Mouse (Mus musculus): ENCODE measurements around the gene Tspan4. TPM values are rescaled to one million over a fixed set of nuclear protein-coding genes. Genes with fewer than 3 reads are reported as not detected.
A peak's percentile ranks its signal among the peaks of the same experiment; 100 is the strongest.

Gene Tspan4
- total RNA-seq, 1 experiment from 2014 or later = 61.4 TPM

DNA sequence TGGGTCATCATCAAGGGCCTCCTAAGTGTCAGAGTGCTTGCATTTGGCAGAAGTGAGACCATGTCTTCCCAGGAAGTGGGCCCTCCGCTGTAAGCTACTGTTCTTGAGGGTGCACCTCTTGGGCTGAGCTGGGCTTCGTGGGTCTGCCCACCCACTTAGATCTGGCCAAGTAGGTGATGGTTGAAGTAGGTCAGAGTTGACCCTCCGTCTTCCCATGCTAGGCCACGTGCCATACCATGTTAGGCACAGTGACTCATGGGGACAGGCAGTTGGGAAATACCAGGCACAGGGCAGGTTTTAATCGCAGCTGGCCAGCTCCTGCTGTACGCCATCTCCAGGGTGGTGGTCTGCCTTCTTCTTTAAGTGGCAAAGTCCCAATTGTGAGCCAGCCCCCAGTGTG lies 18.3 kb upstream of the Tspan4 start:
- ATAC-seq (replicated peaks in 1 of 2; ENCODE audit: insufficient read depth in 1 of 2, low FRiP score in 2 of 2, low TSS enrichment in 1 of 2, low read depth in 1 of 2, poor library complexity in 2 of 2, severe bottlenecking in 2 of 2) = no peak

DNA sequence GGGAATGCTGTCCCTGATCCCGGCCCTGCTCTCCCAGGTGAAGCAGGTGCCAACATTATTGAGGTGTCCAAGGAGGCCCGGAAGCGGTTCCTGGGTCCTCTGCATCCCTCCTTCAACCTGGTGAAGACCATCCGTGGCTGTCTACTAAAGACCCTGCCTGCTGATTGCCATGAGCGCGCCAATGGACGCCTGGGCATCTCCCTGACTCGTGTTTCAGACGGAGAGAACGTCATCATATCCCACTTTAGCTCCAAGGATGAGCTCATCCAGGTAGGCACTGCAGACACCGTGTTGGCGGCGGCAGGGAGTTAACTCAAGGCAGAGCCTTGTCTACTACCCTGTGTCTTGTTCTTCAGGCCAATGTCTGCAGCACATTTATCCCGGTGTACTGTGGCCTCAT lies 17.8 kb upstream of the Tspan4 start:
- ATAC-seq (replicated peaks in 1 of 2; ENCODE audit: insufficient read depth in 1 of 2, low FRiP score in 2 of 2, low TSS enrichment in 1 of 2, low read depth in 1 of 2, poor library complexity in 2 of 2, severe bottlenecking in 2 of 2) = no peak

DNA sequence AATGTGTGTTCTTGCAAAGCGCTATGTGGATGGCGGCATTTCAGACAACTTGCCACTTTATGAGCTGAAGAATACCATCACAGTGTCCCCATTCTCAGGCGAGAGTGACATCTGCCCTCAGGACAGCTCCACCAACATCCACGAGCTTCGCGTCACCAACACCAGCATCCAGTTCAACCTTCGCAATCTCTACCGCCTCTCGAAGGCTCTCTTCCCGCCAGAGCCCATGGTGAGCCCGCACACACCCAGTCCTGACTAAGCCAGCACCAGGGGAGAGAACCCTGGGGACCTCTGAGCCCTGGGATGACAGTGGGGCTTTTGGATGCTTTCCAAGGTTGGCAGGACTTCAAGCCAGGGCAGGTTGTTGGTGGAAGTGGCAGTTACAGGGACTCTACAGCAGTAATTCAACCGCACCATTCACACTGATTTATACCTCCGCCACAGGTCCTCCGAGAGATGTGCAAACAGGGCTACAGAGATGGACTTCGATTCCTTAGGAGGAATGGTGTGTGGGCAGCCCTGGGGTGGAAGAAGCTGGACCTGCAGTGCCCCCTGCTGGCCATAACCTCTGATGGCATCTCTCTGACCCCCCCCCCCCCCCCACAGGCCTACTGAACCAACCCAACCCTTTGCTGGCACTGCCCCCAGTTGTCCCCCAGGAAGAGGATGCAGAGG lies 16.9 kb upstream of the Tspan4 start:
- ATAC-seq (replicated peaks in 1 of 2; ENCODE audit: insufficient read depth in 1 of 2, low FRiP score in 2 of 2, low TSS enrichment in 1 of 2, low read depth in 1 of 2, poor library complexity in 2 of 2, severe bottlenecking in 2 of 2) = no peak

DNA sequence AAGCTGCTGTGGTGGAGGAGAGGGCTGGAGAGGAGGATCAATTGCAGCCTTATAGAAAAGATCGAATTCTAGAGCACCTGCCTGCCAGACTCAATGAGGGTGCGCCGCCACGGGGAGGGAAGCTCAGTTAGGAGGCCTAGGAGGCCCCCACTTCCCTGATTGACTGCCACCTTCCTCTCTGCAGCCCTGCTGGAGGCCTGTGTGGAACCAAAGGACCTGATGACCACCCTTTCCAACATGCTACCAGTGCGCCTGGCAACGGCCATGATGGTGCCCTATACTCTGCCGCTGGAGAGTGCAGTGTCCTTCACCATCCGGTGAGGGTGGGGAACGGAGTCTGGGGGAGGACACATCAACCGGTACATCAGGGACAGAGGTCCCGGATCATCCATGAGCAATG lies 16.4 kb upstream of the Tspan4 start:
- no peak for ATAC-seq (replicated peaks in 1 of 2; ENCODE audit: insufficient read depth in 1 of 2, low FRiP score in 2 of 2, low TSS enrichment in 1 of 2, low read depth in 1 of 2, poor library complexity in 2 of 2, severe bottlenecking in 2 of 2)

DNA sequence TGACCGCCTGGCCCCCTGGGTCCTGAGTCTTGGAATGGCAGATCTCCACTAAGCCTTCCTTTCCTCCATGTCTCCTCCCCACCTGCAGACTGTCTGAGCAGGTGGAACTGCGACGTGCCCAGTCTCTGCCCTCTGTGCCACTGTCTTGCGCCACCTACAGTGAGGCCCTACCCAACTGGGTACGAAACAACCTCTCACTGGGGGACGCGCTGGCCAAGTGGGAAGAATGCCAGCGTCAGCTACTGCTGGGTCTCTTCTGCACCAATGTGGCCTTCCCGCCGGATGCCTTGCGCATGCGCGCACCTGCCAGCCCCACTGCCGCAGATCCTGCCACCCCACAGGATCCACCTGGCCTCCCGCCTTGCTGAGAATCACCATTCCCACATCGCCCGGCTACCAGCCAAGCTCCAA lies 15.7 kb upstream of the Tspan4 start:
- ATAC-seq (replicated peaks in 1 of 2; ENCODE audit: insufficient read depth in 1 of 2, low FRiP score in 2 of 2, low TSS enrichment in 1 of 2, low read depth in 1 of 2, poor library complexity in 2 of 2, severe bottlenecking in 2 of 2) = no peak

DNA sequence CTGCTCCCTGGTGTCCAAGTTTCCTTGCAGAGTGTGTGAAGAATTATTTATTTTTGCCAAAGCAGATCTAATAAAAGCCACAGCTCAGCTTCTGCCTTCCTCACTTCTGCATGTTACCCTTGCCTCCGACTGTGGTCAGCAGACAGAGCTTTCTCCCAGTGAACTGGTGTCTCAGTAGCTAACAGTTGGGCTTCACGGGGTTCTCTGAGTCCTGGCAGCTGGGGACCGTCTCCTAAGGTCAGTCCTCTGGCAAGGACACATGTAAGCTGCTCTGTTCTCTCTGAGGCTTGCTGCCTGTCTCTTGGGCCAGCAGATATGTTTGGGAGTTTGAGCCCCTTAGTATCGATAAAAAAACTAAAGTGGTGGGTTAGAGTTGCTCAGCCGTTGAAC lies 15.0 kb upstream of the Tspan4 start:
- ATAC-seq (replicated peaks in 1 of 2; ENCODE audit: insufficient read depth in 1 of 2, low FRiP score in 2 of 2, low TSS enrichment in 1 of 2, low read depth in 1 of 2, poor library complexity in 2 of 2, severe bottlenecking in 2 of 2) = no peak

DNA sequence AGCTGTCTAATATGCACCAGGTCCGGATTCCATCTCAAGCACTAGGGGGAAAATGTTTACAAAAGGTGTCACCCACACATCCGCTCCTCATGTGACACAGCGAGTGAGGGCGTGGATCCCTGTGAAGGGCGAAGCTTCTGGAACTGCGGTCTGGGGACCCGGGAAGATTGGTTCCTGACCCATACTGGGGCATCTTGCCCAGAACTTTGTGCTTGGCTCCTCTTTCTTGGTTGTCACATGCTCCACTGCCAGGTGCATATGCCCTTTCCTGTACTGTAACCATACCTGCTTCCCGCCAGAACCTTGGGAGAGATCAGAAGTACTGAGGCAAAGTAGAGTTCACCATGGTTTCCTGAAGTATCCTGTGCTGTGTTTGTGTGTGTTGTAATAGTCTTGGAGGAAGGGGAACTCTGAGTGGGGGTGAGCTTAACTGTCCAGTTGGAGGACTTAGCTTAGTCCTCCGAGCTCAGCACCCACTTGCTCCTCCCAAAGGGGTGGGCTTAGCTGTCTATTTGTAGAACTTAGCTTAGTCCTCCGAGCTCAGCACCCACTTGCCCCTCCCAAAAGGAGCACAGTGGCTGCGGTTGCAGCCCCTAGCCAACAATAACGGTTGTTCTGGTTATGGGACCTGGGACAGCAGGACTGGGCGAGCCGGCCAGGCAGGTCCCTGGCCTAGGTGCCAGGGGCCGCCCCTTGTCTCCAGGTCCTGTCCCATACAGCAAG lies 14.5 kb upstream of the Tspan4 start, which contains the start of gene Cracr2b:
TSS of gene Cracr2b (plus strand) at position 704 of the 723 bp plus-strand sequence.
- no peak; a peak in 1 of 4 replicates for ATAC-seq (replicated peaks in 1 of 2; ENCODE audit: insufficient read depth in 1 of 2, low FRiP score in 2 of 2, low TSS enrichment in 1 of 2, low read depth in 1 of 2, poor library complexity in 2 of 2, severe bottlenecking in 2 of 2)

DNA sequence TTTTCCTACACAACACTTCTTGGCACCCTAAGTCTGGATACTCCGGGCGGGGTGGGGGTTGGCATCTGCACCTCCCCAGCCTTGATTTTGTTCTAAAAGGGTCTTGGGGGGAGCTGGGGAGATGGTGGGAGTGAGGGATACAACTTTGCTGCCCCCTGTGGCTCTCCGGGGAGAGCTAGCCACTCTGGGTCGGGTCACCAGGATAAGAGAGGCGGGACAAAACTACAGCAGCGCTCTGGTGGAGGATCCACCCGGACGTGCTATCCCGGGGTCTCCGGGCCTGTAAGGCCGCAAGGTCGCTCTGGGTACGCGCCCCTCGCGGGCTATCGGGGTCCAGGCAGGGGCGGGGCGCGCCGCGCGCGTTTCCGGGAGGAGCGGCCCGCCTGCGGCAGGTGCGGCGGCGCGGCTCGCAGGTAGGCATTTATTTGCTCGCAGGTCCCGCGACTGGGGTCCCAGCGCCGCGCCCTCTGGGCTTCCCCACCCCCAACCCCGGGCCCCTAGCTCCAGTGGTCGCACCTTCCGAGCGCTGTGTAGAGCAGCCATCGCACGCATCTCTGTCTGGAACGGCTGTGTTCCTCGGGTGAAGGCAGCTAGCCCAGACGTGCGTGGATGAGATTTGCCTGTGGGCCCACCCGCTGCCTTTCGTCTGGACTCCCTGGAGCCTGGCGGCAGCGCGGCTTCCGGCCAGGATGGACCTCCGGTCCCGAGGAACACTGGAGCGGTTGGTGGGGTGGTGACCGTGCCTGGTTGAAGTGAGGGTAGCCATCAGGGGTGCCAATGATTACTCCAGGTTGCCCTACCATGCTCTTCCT lies 13.3 kb upstream of the Tspan4 start:
- no peak for ATAC-seq (replicated peaks in 1 of 2; ENCODE audit: insufficient read depth in 1 of 2, low FRiP score in 2 of 2, low TSS enrichment in 1 of 2, low read depth in 1 of 2, poor library complexity in 2 of 2, severe bottlenecking in 2 of 2)

DNA sequence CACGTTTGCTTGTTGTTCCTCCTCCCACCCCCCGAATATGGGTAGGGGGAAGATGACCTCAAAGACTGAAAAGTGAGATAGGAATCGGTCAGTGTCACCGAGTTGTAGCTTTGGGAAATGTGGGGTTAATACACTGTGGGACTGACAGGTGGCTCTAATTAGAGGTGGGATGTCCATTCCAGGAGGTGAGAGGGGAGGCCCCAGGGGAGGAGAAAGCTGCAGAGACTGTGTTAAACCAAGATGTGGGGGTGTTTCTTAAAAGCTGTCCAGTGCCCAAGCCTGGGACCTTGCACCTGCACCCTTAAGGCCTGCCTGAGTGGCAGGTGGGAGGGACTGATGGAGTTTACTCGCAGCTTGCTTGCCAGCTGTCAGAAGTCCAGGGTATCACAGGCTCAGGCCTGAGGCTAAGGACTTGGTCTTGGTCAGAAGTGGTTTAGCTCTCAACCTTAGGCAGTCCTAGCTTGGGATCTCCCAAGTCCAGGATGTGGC lies 12.7 kb upstream of the Tspan4 start:
- ATAC-seq (replicated peaks in 1 of 2; ENCODE audit: insufficient read depth in 1 of 2, low FRiP score in 2 of 2, low TSS enrichment in 1 of 2, low read depth in 1 of 2, poor library complexity in 2 of 2, severe bottlenecking in 2 of 2) = no peak

DNA sequence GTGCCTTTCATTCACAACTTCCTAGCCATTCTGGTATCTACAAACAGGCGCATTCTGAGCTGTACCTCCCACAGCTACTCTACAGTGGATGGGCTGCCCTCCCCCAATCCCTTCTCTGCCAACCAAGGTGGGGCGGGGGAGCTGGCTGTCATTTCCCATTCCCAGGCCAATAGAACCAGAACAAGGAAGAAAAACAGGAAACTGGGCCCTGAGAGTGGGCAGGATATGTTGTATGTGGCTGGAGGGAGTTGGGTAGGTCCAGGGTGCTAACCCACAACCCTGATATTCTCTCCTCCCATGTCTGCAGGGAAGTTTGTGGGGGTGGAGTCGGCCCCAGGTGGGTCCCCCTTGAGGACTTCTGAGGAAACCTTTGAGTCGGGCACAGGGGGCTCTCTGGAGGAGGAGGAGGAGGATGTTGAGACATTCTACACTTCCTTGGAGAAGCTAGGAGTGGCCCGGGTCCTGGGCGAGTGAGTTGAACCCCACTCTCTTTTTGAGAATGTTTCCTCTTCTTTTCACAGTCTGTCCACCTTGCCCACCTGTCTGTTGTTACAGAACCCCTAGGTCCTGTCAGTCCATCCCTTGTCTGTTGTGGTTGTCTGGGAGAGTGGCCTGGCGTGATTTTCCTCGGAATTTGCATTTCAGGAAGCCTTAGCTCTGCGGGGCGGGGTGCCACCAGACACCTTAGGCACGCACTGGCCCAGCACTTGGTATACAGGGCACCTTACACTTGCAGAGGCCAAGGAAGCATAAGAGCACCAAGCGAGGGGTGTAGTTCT lies 11.0 kb upstream of the Tspan4 start:
- ATAC-seq (replicated peaks in 1 of 2; ENCODE audit: insufficient read depth in 1 of 2, low FRiP score in 2 of 2, low TSS enrichment in 1 of 2, low read depth in 1 of 2, poor library complexity in 2 of 2, severe bottlenecking in 2 of 2) = no peak

DNA sequence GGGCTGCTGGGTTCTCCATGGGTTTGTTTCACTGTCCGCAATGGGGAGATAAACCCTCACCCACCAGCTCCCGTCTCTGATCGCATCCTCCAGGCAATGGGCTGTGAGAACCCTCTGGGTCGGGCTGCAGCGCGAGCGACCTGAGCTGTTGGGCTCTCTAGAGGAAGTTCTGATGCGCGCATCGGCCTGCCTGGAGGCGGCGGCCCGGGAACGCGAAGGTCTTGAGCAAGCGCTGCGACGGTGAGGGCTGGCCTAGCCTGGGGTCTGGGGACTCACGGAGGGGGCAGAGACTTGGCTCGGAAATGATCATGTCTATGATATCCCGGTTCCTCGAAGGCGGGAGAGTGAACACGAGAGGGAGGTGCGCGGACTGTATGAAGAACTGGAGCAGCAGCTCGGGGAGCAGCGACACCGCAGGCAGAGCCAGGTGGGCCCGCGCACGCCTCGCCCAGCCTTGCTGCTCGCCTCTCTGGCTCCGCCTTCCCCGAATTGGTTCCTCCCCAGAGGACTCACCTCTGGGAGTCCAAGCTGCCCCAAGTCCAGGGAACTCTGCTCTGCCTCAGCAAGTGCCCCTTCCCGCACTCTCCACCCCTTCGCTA lies 10.3 kb upstream of the Tspan4 start:
- ATAC-seq (replicated peaks in 1 of 2; ENCODE audit: insufficient read depth in 1 of 2, low FRiP score in 2 of 2, low TSS enrichment in 1 of 2, low read depth in 1 of 2, poor library complexity in 2 of 2, severe bottlenecking in 2 of 2) = no peak

DNA sequence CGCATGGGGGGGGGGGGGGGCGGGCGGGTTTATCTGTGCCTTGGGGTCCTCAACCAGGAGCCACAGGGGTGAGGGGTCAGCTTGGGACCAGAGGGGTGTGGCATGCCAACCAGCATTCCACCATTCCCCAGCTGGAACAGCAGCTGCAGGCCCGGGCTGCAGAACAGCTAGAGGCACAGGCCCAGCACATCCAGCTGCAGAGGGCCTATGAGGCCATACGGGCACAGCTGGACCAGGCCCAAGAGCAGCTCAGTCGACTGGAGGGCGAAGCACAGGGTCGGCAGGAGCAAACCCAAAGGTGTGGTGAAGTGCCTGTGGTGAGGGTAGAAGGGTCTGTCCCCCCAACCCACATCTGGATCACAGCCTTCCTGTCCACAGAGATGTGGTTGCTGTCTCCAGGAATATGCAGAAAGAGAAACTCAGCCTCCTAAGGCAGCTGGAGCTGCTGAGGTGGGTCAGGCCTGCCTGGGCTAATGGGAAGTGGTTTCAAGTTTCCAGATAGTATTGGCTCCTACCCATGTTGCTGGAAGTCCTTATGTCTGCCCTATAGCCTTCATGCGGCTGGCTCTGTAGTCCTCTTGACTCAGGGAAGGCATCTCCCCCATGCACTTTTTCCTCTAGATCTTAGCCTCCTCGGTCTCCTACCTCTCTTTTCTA lies 9.5 kb upstream of the Tspan4 start:
- ATAC-seq (replicated peaks in 1 of 2; ENCODE audit: insufficient read depth in 1 of 2, low FRiP score in 2 of 2, low TSS enrichment in 1 of 2, low read depth in 1 of 2, poor library complexity in 2 of 2, severe bottlenecking in 2 of 2) = no peak

DNA sequence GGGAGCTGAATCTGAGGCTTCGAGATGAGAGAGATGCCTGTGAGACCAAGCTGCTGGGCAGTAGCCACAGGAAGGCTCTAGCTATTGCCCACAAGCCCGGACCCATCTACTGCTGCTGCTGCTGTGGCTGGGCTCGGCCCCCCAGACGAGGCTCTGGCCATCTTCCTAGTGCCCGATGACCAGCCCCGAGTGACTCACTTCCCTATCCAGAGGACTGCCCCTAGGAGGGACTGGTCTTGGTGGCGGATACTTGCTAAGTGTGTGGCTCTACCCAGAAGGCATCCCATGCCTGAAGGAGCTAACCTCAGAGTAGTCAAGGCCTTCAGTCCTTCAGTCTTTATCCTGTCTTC lies 9.0 kb upstream of the Tspan4 start:
- ATAC-seq (replicated peaks in 1 of 2; ENCODE audit: insufficient read depth in 1 of 2, low FRiP score in 2 of 2, low TSS enrichment in 1 of 2, low read depth in 1 of 2, poor library complexity in 2 of 2, severe bottlenecking in 2 of 2) = no peak

DNA sequence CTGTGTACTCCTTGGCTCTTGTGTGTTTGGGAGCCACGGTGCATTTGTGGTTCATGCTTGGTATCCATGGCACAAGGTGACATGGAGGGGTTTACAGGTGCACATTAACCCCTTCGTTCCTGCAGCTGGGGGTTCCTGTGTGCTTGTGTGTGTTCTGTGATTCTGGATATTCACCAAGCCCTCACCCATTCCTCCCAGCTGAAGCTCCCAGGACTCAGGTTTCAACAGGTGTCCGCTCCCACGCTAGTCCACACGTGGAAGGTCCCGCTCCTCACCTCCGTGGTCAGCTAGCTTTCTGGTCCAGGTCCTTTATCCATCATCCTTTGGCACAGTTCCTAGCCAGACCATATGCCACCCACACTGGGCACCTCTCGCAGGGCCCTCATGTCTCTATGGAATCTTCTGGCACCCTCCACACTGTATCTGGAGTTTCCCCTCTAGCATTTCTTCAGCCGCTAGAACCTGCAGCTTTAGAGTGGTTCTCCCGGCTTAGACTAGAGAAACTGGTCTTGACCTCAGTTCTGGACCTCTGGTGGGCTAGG lies 8.4 kb upstream of the Tspan4 start:
- no peak for ATAC-seq (replicated peaks in 1 of 2; ENCODE audit: insufficient read depth in 1 of 2, low FRiP score in 2 of 2, low TSS enrichment in 1 of 2, low read depth in 1 of 2, poor library complexity in 2 of 2, severe bottlenecking in 2 of 2)

DNA sequence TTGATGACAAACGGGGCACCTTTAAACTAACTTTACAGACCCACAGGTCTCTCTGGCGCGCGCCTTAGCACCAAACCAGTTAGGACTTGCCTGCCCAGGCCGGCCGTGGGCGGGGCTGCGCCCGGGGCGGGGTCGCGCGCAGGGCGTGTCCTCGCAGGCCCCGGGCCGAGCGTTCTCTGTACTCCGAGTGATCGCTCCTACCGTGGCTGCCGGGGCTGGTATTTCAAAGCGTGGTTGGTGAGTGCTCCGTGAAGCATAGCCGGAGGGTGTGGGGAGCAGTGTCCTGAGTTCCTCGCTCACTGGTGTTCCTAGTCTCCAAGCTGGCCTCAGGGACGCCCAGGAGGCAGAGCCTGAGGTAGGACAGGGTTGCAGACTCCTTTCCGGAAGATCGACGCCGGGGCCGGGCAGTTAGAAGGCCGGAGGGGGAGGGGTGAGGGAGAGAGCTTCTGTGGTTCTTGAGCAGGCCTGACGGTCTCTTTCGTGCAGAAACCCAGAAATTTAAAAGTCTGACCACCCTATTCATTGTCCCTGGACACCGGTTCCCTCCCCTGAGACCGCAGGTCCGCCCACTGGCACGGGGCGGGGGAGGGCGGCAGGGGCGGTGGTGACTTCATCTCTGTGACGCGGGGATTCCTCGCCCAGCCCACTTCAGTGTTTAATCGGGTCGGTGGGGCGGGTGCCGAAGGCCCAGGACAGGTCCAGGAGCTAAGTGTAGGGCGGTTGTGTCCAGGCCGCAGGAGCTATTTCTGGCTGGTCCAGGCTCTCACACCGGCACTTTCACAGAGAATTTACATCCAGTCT lies 7.6 kb upstream of the Tspan4 start, which contains the start of gene Cd151:
TSS of gene Cd151 (plus strand) at position 163 of the 801 bp plus-strand sequence.
- peak; percentile 49 to 61 for ATAC-seq (replicated peaks in 1 of 2; ENCODE audit: insufficient read depth in 1 of 2, low FRiP score in 2 of 2, low TSS enrichment in 1 of 2, low read depth in 1 of 2, poor library complexity in 2 of 2, severe bottlenecking in 2 of 2)

DNA sequence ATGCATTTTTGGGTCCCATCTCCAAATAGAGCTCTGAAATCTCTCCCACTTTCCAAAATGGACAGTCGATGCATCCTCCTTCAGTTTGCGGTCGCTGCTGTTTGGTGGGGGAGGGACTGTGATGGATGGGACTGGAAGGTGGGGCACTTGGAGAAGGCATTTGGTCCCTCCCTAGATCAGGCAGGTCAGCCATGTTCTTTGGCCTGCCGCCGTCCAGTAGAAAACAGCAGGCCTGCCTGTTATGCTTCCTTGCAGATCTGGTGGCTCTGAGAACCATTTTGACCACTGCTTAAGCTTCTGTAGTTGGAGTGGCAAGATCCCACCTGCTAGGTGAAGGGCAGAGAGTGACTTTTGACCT lies 6.9 kb upstream of the Tspan4 start:
- no peak for ATAC-seq (replicated peaks in 1 of 2; ENCODE audit: insufficient read depth in 1 of 2, low FRiP score in 2 of 2, low TSS enrichment in 1 of 2, low read depth in 1 of 2, poor library complexity in 2 of 2, severe bottlenecking in 2 of 2)

Data from hematopoietic stem cell, adult 5-6 weeks (primary cell).